Mouse (Mus musculus): ENCODE measurements around the gene 1700066M21Rik. TPM values are rescaled to one million over a fixed set of nuclear protein-coding genes. Genes with fewer than 3 reads are reported as not detected.

The 1700066M21Rik gene
- total and polyA plus RNA-seq, 3 experiments = 9.9 to 11.7 TPM; not detected in 1

- no peak overlapping the region for H3K9ac ChIP-seq (ENCODE audit: control insufficient read depth, low read depth, low read length, poor library complexity, severe bottlenecking)
- H3K4me1 ChIP-seq (ENCODE audit: control insufficient read depth in 1 of 2, insufficient read depth in 2 of 2, low read length in 2 of 2) = no peaks in the 10 kb centered on the region
- no peak overlapping the region for H3K27ac ChIP-seq (ENCODE audit: control insufficient read depth, low read depth, low read length)
- no peaks in the 10 kb centered on the region for H3K36me3 ChIP-seq (ENCODE audit: control insufficient read depth in 1 of 2, insufficient read depth in 2 of 2, low read length in 2 of 2)
- DNase-seq (ENCODE audit: low read depth, low spot score) = no peak
- TF ChIP-seq USF1 (IDR thresholded peaks at IDR 0.05; ENCODE audit: low read depth, low read length) = no peak
- TF ChIP-seq POLR2AphosphoS5 (IDR thresholded peaks at IDR 0.05; ENCODE audit: borderline replicate concordance, low read depth, low read length) = no peak
- no peak for TF ChIP-seq UBTF (IDR thresholded peaks at IDR 0.05; ENCODE audit: borderline replicate concordance, insufficient read depth, low read depth, low read length)
- no peak for TF ChIP-seq MAX (IDR thresholded peaks at IDR 0.05; ENCODE audit: low read length)
- H3K79me2 ChIP-seq (ENCODE audit: control insufficient read depth, insufficient read depth, low read length, poor library complexity) = no peaks in the 10 kb centered on the region
- no peaks in the 10 kb centered on the region for H3K9me3 ChIP-seq (replicated peaks; ENCODE audit: insufficient read depth, low read length)
- H3K4me3 ChIP-seq (ENCODE audit: control insufficient read depth in 1 of 2, insufficient read depth in 1 of 2, low read depth in 2 of 2, low read length in 2 of 2) = no peak overlapping the region
- no peaks in the 10 kb centered on the region for H3K27me3 ChIP-seq (ENCODE audit: control insufficient read depth in 1 of 2, insufficient read depth in 2 of 2, low read length in 2 of 2)
These were observed 25.5 kb upstream of the 1700066M21Rik start for GRCm38 (mm10) chr1:57351941-57352340.

GRCm38 (mm10) chr1:57358546-57358945, 18.9 kb upstream of the 1700066M21Rik start:
- no peaks in the 10 kb centered on the region for H3K4me1 ChIP-seq (ENCODE audit: control insufficient read depth in 1 of 2, insufficient read depth in 2 of 2, low read length in 2 of 2)
- no peak overlapping the region for H3K9ac ChIP-seq (ENCODE audit: control insufficient read depth, low read depth, low read length, poor library complexity, severe bottlenecking)
- DNase-seq (ENCODE audit: low read depth, low spot score) = no peak
- no peaks in the 10 kb centered on the region for H3K36me3 ChIP-seq (ENCODE audit: control insufficient read depth in 1 of 2, insufficient read depth in 2 of 2, low read length in 2 of 2)
- no peak overlapping the region for H3K4me3 ChIP-seq (ENCODE audit: control insufficient read depth in 1 of 2, insufficient read depth in 1 of 2, low read depth in 2 of 2, low read length in 2 of 2)
- no peaks in the 10 kb centered on the region for H3K27me3 ChIP-seq (ENCODE audit: control insufficient read depth in 1 of 2, insufficient read depth in 2 of 2, low read length in 2 of 2)
- no peak overlapping the region for H3K27ac ChIP-seq (ENCODE audit: control insufficient read depth, low read depth, low read length)
- no peaks in the 10 kb centered on the region for H3K9me3 ChIP-seq (replicated peaks; ENCODE audit: insufficient read depth, low read length)
- H3K79me2 ChIP-seq (ENCODE audit: control insufficient read depth, insufficient read depth, low read length, poor library complexity) = no peaks in the 10 kb centered on the region
- no peak for TF ChIP-seq EP300 (IDR thresholded peaks at IDR 0.05; ENCODE audit: low read depth in 1 of 2, low read length in 2 of 2)
- no peak for TF ChIP-seq MYB (IDR thresholded peaks at IDR 0.05; ENCODE audit: low read depth, low read length)
- TF ChIP-seq HCFC1 (IDR thresholded peaks at IDR 0.05; ENCODE audit: low read depth, low read length) = no peak
- no peak for TF ChIP-seq ETS1 (IDR thresholded peaks at IDR 0.05; ENCODE audit: low read depth, low read length)
- TF ChIP-seq MXI1 (IDR thresholded peaks at IDR 0.05; ENCODE audit: low read depth, low read length) = no peak
- TF ChIP-seq RCOR1 (IDR thresholded peaks at IDR 0.05; ENCODE audit: low read depth, low read length) = no peak
- no peak for TF ChIP-seq MAFK (IDR thresholded peaks at IDR 0.05; ENCODE audit: borderline replicate concordance, low read depth, low read length)
- TF ChIP-seq UBTF (IDR thresholded peaks at IDR 0.05; ENCODE audit: borderline replicate concordance, insufficient read depth, low read depth, low read length) = no peak
- no peak for TF ChIP-seq GATA1 (IDR thresholded peaks at IDR 0.05; ENCODE audit: low read depth, low read length)
- TF ChIP-seq POLR2A (IDR thresholded peaks at IDR 0.05; ENCODE audit: control insufficient read depth in 1 of 2, insufficient read depth in 1 of 2, low read depth in 1 of 2, low read length in 2 of 2, poor library complexity in 1 of 2) = no peak
- TF ChIP-seq SMC3 (IDR thresholded peaks at IDR 0.05; ENCODE audit: low read depth, low read length) = no peak
- no peak for TF ChIP-seq MAX (IDR thresholded peaks at IDR 0.05; ENCODE audit: low read length)

DNA sequence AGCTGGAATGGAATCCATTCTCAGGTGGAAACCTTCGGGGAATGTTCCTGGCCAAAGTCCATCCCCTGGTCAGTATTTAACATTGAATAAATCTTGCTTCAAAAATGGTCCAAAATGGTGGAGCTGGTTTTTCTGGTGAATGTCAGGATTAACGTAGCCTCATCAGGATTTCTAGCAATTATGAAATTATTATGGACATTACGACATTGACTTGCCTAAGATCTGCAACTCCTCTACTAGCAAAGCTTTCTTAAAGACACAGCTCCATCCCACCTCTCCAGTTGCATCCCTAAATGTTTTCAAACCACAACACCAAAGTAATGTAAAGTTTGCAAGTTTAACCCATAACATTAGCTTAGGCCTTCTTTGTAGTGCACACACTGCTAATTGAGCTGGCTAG, 10.0 kb upstream of the 1700066M21Rik start:
- H3K27ac ChIP-seq (ENCODE audit: control insufficient read depth, low read depth, low read length) = no peak overlapping the region
- DNase-seq (ENCODE audit: low read depth, low spot score) = no peak

More for the DNA sequence above, 10.0 kb upstream of the 1700066M21Rik start:
- H3K79me2 ChIP-seq (ENCODE audit: control insufficient read depth, insufficient read depth, low read length, poor library complexity) = no peaks in the 10 kb centered on the region
- H3K27me3 ChIP-seq (ENCODE audit: control insufficient read depth in 1 of 2, insufficient read depth in 2 of 2, low read length in 2 of 2) = no peaks in the 10 kb centered on the region
- H3K9me3 ChIP-seq (replicated peaks; ENCODE audit: insufficient read depth, low read length) = no peaks in the 10 kb centered on the region
- H3K9ac ChIP-seq (ENCODE audit: control insufficient read depth, low read depth, low read length, poor library complexity, severe bottlenecking) = no peak overlapping the region
- TF ChIP-seq TBP (IDR thresholded peaks at IDR 0.05; ENCODE audit: low read depth, low read length) (no peak), GABPA (IDR thresholded peaks at IDR 0.05; ENCODE audit: low read depth, low read length) (no peak), MYB (IDR thresholded peaks at IDR 0.05; ENCODE audit: low read depth, low read length) (no peak), RCOR1 (IDR thresholded peaks at IDR 0.05; ENCODE audit: low read depth, low read length) (no peak), NRF1 (IDR thresholded peaks at IDR 0.05; ENCODE audit: insufficient read depth, low read depth, low read length, poor library complexity, severe bottlenecking) (no peak), HCFC1 (IDR thresholded peaks at IDR 0.05; ENCODE audit: low read depth, low read length) (no peak), ELF1 (IDR thresholded peaks at IDR 0.05; ENCODE audit: low read depth, low read length) (no peak), CHD1 (IDR thresholded peaks at IDR 0.05; ENCODE audit: low read depth, low read length) (no peak), USF1 (IDR thresholded peaks at IDR 0.05; ENCODE audit: low read depth, low read length) (no peak), NELFE (IDR thresholded peaks at IDR 0.05; ENCODE audit: low read depth, low read length) (no peak), POLR2AphosphoS5 (IDR thresholded peaks at IDR 0.05; ENCODE audit: borderline replicate concordance, low read depth, low read length) (no peak), POLR2A (IDR thresholded peaks at IDR 0.05; ENCODE audit: control insufficient read depth in 1 of 2, insufficient read depth in 1 of 2, low read depth in 1 of 2, low read length in 2 of 2, poor library complexity in 1 of 2) (no peak), ETS1 (IDR thresholded peaks at IDR 0.05; ENCODE audit: low read depth, low read length) (no peak)
- no peak overlapping the region for H3K4me3 ChIP-seq (ENCODE audit: control insufficient read depth in 1 of 2, insufficient read depth in 1 of 2, low read depth in 2 of 2, low read length in 2 of 2)
- H3K4me1 ChIP-seq (ENCODE audit: control insufficient read depth in 1 of 2, insufficient read depth in 2 of 2, low read length in 2 of 2) = no peaks in the 10 kb centered on the region
- no peaks in the 10 kb centered on the region for H3K36me3 ChIP-seq (ENCODE audit: control insufficient read depth in 1 of 2, insufficient read depth in 2 of 2, low read length in 2 of 2)
